Mouse (Mus musculus): ENCODE results near the gene Xpot. TPM values are rescaled to one million over a fixed set of nuclear protein-coding genes. Genes with fewer than 3 reads are reported as not detected.

Xpot gene
- polyA plus RNA-seq, 1 experiment, result 78.6 TPM

GRCm38 (mm10) chr10:121623670-121624069 lies 2.5 kb downstream of the Xpot start:
- Histone ChIP-seq H3K27me3 (ENCODE audit: control insufficient read depth, insufficient read depth, insufficient read length) (no peaks in the 10 kb centered on the region), H3K4me3 (peak overlapping the region; percentile 90), H3ac (ENCODE audit: control insufficient read depth, insufficient read length) (no peak overlapping the region), H3K79me2 (ENCODE audit: control insufficient read depth, insufficient read depth) (peaks cover 66% of the 10 kb centered on the region), H3K4me2 (ENCODE audit: low read depth) (peak overlapping the region; percentile 86), H3K36me3 (ENCODE audit: control insufficient read depth, insufficient read depth) (peaks cover 29% of the 10 kb centered on the region)
- TF ChIP-seq POLR2AphosphoS2 (IDR thresholded peaks at IDR 0.05; ENCODE audit: insufficient read length, low read depth), result peak; percentile 38
- TF ChIP-seq MYOD1 (IDR thresholded peaks at IDR 0.05; ENCODE audit: control insufficient read depth in 1 of 3, insufficient read length in 2 of 3, low read depth in 2 of 3), result no peak

- peaks cover 33% of the 10 kb centered on the region for H3K36me3 ChIP-seq (ENCODE audit: control insufficient read depth, insufficient read depth)
- no peak overlapping the region for H3K4me2 ChIP-seq (ENCODE audit: low read depth)
These were observed 3.7 kb downstream of the Xpot start for GRCm38 (mm10) chr10:121622431-121622830.

GRCm38 (mm10) chr10:121615935-121616334 lies 10.2 kb downstream of the Xpot start:
- H3K36me3 ChIP-seq (ENCODE audit: control insufficient read depth, insufficient read depth), result peaks cover 84% of the 10 kb centered on the region
- peaks cover 19% of the 10 kb centered on the region for H3K79me2 ChIP-seq (ENCODE audit: control insufficient read depth, insufficient read depth)
- TF ChIP-seq E2F4 (IDR thresholded peaks at IDR 0.05; ENCODE audit: insufficient read depth) (no peak), POLR2AphosphoS2 (IDR thresholded peaks at IDR 0.05; ENCODE audit: insufficient read length, low read depth) (no peak), USF1 (IDR thresholded peaks at IDR 0.05; ENCODE audit: low read depth) (no peak), CEBPB (IDR thresholded peaks at IDR 0.05; ENCODE audit: insufficient read depth, poor library complexity, severe bottlenecking) (no peak)
- H3K4me2 ChIP-seq (ENCODE audit: low read depth), result no peak overlapping the region
- H3K27me3 ChIP-seq (ENCODE audit: control insufficient read depth, insufficient read depth, insufficient read length), result no peaks in the 10 kb centered on the region
- H3K4me3 ChIP-seq, result no peak overlapping the region
- no peak overlapping the region for H3ac ChIP-seq (ENCODE audit: control insufficient read depth, insufficient read length)

More at GRCm38 (mm10) chr10:121622431-121622830, 3.7 kb downstream of the Xpot start:
- H3K79me2 ChIP-seq (ENCODE audit: control insufficient read depth, insufficient read depth), result peaks cover 66% of the 10 kb centered on the region
- no peak for TF ChIP-seq E2F4 (IDR thresholded peaks at IDR 0.05; ENCODE audit: insufficient read depth)
- TF ChIP-seq POLR2AphosphoS2 (IDR thresholded peaks at IDR 0.05; ENCODE audit: insufficient read length, low read depth), result no peak
- TF ChIP-seq MYOG (IDR thresholded peaks at IDR 0.05; ENCODE audit: control insufficient read depth in 1 of 3, insufficient read depth in 1 of 3, insufficient read length in 2 of 3, low read depth in 2 of 3), result no peak
- TF ChIP-seq USF1 (IDR thresholded peaks at IDR 0.05; ENCODE audit: low read depth), result no peak
- no peak for TF ChIP-seq CEBPB (IDR thresholded peaks at IDR 0.05; ENCODE audit: insufficient read depth, poor library complexity, severe bottlenecking)
- no peak for TF ChIP-seq SRF (IDR thresholded peaks at IDR 0.05; ENCODE audit: control insufficient read depth, insufficient read length, low read depth)
- TF ChIP-seq TCF12 (IDR thresholded peaks at IDR 0.05; ENCODE audit: insufficient read depth, poor library complexity, severe bottlenecking), result no peak
- TF ChIP-seq POLR2A (IDR thresholded peaks at IDR 0.05; ENCODE audit: insufficient read length, low read depth), result no peak
- TF ChIP-seq REST (IDR thresholded peaks at IDR 0.05; ENCODE audit: insufficient read depth, insufficient read length), result no peak
- TF ChIP-seq MYOD1 (IDR thresholded peaks at IDR 0.05; ENCODE audit: control insufficient read depth in 1 of 3, insufficient read length in 2 of 3, low read depth in 2 of 3), result no peak
- TF ChIP-seq TCF3 (IDR thresholded peaks at IDR 0.05; ENCODE audit: insufficient read length, low read depth), result no peak
- no peak overlapping the region for H3ac ChIP-seq (ENCODE audit: control insufficient read depth, insufficient read length)
- H3K4me3 ChIP-seq, result no peak overlapping the region
- H3K27me3 ChIP-seq (ENCODE audit: control insufficient read depth, insufficient read depth, insufficient read length), result no peaks in the 10 kb centered on the region

- H3K36me3 ChIP-seq (ENCODE audit: control insufficient read depth, insufficient read depth), result peaks cover 85% of the 10 kb centered on the region
- H3K79me2 ChIP-seq (ENCODE audit: control insufficient read depth, insufficient read depth), result peaks cover 13% of the 10 kb centered on the region
- no peak overlapping the region for H3K4me3 ChIP-seq
- no peaks in the 10 kb centered on the region for H3K27me3 ChIP-seq (ENCODE audit: control insufficient read depth, insufficient read depth, insufficient read length)
- no peak overlapping the region for H3K4me2 ChIP-seq (ENCODE audit: low read depth)
- H3ac ChIP-seq (ENCODE audit: control insufficient read depth, insufficient read length), result no peak overlapping the region
- TF ChIP-seq MYOG (IDR thresholded peaks at IDR 0.05; ENCODE audit: control insufficient read depth in 1 of 3, insufficient read depth in 1 of 3, insufficient read length in 2 of 3, low read depth in 2 of 3) (no peak), POLR2AphosphoS2 (IDR thresholded peaks at IDR 0.05; ENCODE audit: insufficient read length, low read depth) (no peak), CEBPB (IDR thresholded peaks at IDR 0.05; ENCODE audit: insufficient read depth, poor library complexity, severe bottlenecking) (no peak), POLR2A (IDR thresholded peaks at IDR 0.05; ENCODE audit: insufficient read length, low read depth) (no peak), TCF3 (IDR thresholded peaks at IDR 0.05; ENCODE audit: insufficient read length, low read depth) (no peak), USF1 (IDR thresholded peaks at IDR 0.05; ENCODE audit: low read depth) (no peak), E2F4 (IDR thresholded peaks at IDR 0.05; ENCODE audit: insufficient read depth) (no peak), MAX (IDR thresholded peaks at IDR 0.05; ENCODE audit: low read depth) (no peak), SRF (IDR thresholded peaks at IDR 0.05; ENCODE audit: control insufficient read depth, insufficient read length, low read depth) (no peak)
These were observed 10.8 kb downstream of the Xpot start for GRCm38 (mm10) chr10:121615146-121615870.

GRCm38 (mm10) chr10:121613570-121613969 lies 12.6 kb downstream of the Xpot start:
- no peak for TF ChIP-seq CEBPB (IDR thresholded peaks at IDR 0.05; ENCODE audit: insufficient read depth, poor library complexity, severe bottlenecking)
- no peak for TF ChIP-seq POLR2AphosphoS2 (IDR thresholded peaks at IDR 0.05; ENCODE audit: insufficient read length, low read depth)
- Histone ChIP-seq H3K79me2 (ENCODE audit: control insufficient read depth, insufficient read depth) (no peaks in the 10 kb centered on the region), H3K36me3 (ENCODE audit: control insufficient read depth, insufficient read depth) (peaks cover 90% of the 10 kb centered on the region), H3K4me2 (ENCODE audit: low read depth) (no peak overlapping the region), H3K4me3 (no peak overlapping the region), H3ac (ENCODE audit: control insufficient read depth, insufficient read length) (no peak overlapping the region), H3K27me3 (ENCODE audit: control insufficient read depth, insufficient read depth, insufficient read length) (no peaks in the 10 kb centered on the region)

All from myocyte (in vitro differentiated cells).